Mouse (Mus musculus): Measurements from ENCODE around the gene Dbil5. TPM values are rescaled to one million over a fixed set of nuclear protein-coding genes. Genes with fewer than 3 reads are reported as not detected.

Dbil5 gene
- polyA plus RNA-seq, 1 experiment from 2014 or later = 0.74 TPM

DNA sequence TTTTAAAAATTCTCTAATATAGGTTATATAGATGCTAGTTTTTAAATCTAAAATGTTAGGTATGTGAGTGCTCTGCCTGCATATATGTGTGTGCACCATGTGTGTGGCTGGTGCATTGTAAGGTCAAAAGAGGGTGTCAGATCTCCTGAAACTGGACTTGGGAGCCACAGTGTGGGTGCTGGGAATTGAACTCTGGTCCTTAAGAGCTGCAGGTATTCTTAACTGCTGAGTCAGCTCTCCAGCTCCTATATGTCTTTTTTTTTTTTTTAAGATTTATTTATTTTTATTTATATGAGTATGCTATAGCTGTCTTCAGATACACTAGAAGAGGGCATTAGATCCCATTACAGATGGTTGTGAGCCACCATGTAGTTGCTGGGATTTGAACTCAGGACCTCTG is 29.0 kb downstream of the Dbil5 start:
- no peaks in the 10 kb centered on the region for H3K27me3 ChIP-seq (replicated peaks; ENCODE audit: control insufficient read depth, insufficient read depth, low read length)
- peaks cover 8% of the 10 kb centered on the region for H3K4me1 ChIP-seq (replicated peaks; ENCODE audit: control insufficient read depth, insufficient read depth, low read length)
- peaks cover 16% of the 10 kb centered on the region for H3K36me3 ChIP-seq (ENCODE audit: control insufficient read depth, insufficient read depth, low read length)
- no peak overlapping the region for H3K9ac ChIP-seq (ENCODE audit: low read depth, low read length)
- no peaks in the 10 kb centered on the region for H3K9me3 ChIP-seq (ENCODE audit: control insufficient read depth, low read length)
- DNase-seq (ENCODE audit: low spot score) = no peak
- no peak for ATAC-seq (replicated peaks; ENCODE audit: low FRiP score)
- H3K4me2 ChIP-seq = no peak overlapping the region
- H3K27ac ChIP-seq (ENCODE audit: low read depth, low read length) = no peak overlapping the region
- H3K4me3 ChIP-seq (ENCODE audit: low read depth, low read length) = no peak overlapping the region

DNA sequence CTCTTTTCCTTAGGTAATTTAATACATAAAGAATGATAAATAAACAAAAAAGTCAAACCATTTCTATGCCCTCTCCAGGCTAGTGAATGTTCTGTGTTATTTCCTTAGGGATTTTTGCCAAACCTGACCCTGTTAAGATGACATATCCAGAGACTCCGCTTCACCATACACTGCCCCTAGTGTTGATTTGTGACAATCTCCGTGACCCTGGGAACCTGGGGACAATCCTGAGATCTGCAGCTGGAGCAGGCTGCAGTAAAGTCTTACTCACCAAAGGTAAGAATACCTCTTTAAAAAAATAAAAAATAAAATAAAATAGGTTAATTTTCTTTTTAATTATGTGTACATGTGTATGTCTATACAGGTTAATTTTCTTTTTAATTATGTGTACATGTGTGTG is 29.8 kb downstream of the Dbil5 start:
- Histone ChIP-seq H3K9me3 (ENCODE audit: control insufficient read depth, low read length) (no peaks in the 10 kb centered on the region), H3K4me3 (ENCODE audit: low read depth, low read length) (no peak overlapping the region), H3K4me1 (replicated peaks; ENCODE audit: control insufficient read depth, insufficient read depth, low read length) (peaks cover 8% of the 10 kb centered on the region), H3K27ac (ENCODE audit: low read depth, low read length) (no peak overlapping the region), H3K27me3 (replicated peaks; ENCODE audit: control insufficient read depth, insufficient read depth, low read length) (no peaks in the 10 kb centered on the region), H3K36me3 (ENCODE audit: control insufficient read depth, insufficient read depth, low read length) (peaks cover 16% of the 10 kb centered on the region), H3K9ac (ENCODE audit: low read depth, low read length) (no peak overlapping the region), H3K4me2 (no peak overlapping the region)
- ATAC-seq (replicated peaks; ENCODE audit: low FRiP score) (no peak), DNase-seq (ENCODE audit: low spot score) (no peak)
- WGBS = 70% methylated on average over 2 of the region's 2 CpGs

DNA sequence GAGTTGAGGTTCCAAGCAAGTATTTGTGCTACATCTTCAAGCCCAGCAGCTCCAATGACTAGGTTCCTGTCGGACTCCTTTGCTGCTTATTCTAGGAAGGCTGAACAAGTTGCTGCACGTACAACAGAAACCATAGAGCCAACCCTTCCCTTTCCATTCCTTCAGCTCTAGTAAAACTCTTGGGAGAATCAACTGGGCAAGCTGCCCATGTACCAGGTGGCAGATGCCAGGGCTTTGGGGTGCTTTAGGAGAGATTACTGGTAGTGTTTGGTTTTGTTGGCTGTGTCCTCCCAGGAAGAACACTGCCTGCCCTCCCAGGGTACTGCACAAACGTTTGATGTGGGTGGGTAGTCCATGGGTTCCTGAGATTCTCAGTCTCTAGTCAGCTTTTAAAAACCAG is 34.6 kb downstream of the Dbil5 start:
- no peak overlapping the region for H3K4me3 ChIP-seq (ENCODE audit: low read depth, low read length)
- H3K9ac ChIP-seq (ENCODE audit: low read depth, low read length) = no peak overlapping the region
- no peak overlapping the region for H3K27ac ChIP-seq (ENCODE audit: low read depth, low read length)
- 50% methylated on average over 3 of the region's 3 CpGs for WGBS
- H3K36me3 ChIP-seq (ENCODE audit: control insufficient read depth, insufficient read depth, low read length) = peaks cover 16% of the 10 kb centered on the region
- no peaks in the 10 kb centered on the region for H3K9me3 ChIP-seq (ENCODE audit: control insufficient read depth, low read length)
- DNase-seq (ENCODE audit: low spot score) (no peak), ATAC-seq (replicated peaks; ENCODE audit: low FRiP score) (no peak)
- no peaks in the 10 kb centered on the region for H3K27me3 ChIP-seq (replicated peaks; ENCODE audit: control insufficient read depth, insufficient read depth, low read length)
- H3K4me1 ChIP-seq (replicated peaks; ENCODE audit: control insufficient read depth, insufficient read depth, low read length) = no peaks in the 10 kb centered on the region
- no peak overlapping the region for H3K4me2 ChIP-seq

DNA sequence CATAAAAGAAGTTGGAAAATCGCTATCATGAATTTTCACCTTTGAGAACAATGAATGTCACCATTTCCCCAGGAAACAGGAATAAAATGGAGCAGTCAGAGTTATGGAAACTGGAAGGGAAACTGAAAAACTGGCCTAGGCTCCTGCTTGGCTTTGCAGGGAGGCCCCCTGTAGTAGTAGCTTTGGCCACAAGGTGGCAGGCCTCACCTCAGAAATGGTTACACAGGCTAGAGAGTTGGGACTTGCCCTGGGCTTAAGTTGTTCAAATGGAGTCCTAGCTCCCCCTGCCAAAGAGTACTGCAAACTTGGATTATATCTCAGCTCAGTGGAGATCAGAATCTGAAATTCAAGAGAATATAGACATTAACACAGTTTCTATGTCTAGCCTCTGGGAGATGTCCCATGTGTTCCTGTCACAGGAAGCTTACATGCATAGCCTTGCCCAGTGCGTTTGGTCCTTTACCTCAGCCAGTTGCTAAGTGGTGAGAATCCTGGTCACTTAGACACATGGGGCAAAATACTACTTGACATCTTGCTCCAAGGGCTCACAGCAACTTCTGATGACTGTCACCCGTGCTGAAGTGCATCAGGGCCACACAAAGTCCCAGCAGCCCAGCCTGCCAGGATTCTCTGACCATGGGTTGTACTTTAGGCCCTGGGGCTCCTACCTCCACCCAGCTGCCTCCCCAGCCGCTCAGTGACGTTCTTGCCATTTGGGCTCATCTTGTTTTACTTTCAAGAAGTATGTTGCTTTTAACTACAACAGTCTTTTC is 35.9 kb downstream of the Dbil5 start:
- Histone ChIP-seq H3K4me3 (ENCODE audit: low read depth, low read length) (no peak overlapping the region), H3K4me1 (replicated peaks; ENCODE audit: control insufficient read depth, insufficient read depth, low read length) (no peaks in the 10 kb centered on the region), H3K36me3 (ENCODE audit: control insufficient read depth, insufficient read depth, low read length) (peaks cover 16% of the 10 kb centered on the region), H3K27ac (ENCODE audit: low read depth, low read length) (no peak overlapping the region), H3K9me3 (ENCODE audit: control insufficient read depth, low read length) (no peaks in the 10 kb centered on the region), H3K9ac (ENCODE audit: low read depth, low read length) (no peak overlapping the region), H3K4me2 (no peak overlapping the region), H3K27me3 (replicated peaks; ENCODE audit: control insufficient read depth, insufficient read depth, low read length) (no peaks in the 10 kb centered on the region)
- 58% methylated on average over 5 of the region's 5 CpGs for WGBS
- peak; percentile 80 for ATAC-seq (replicated peaks; ENCODE audit: low FRiP score)
- peak; percentile 80 for DNase-seq (ENCODE audit: low spot score)

DNA sequence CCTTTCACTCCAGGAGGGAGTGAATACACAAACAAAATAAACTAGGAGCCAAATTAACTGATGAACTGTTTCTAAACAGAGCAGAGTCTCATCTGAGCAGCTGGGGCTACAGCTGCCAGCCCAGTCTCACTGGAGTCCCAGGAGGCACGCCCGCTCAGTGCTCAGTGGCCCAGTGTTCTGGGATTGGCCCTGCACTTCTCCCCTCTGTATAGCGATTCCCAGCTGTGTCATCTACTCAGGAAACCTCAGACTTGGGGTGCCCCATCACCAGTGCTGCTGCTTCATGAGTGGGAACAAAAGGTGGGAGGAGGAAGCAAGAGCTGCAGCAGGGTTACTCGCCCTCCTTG is 36.5 kb downstream of the Dbil5 start:
- Histone ChIP-seq H3K9ac (ENCODE audit: low read depth, low read length) (no peak overlapping the region), H3K4me1 (replicated peaks; ENCODE audit: control insufficient read depth, insufficient read depth, low read length) (no peaks in the 10 kb centered on the region), H3K4me3 (ENCODE audit: low read depth, low read length) (no peak overlapping the region), H3K4me2 (no peak overlapping the region), H3K9me3 (ENCODE audit: control insufficient read depth, low read length) (no peaks in the 10 kb centered on the region), H3K27ac (ENCODE audit: low read depth, low read length) (no peak overlapping the region), H3K36me3 (ENCODE audit: control insufficient read depth, insufficient read depth, low read length) (peaks cover 16% of the 10 kb centered on the region), H3K27me3 (replicated peaks; ENCODE audit: control insufficient read depth, insufficient read depth, low read length) (no peaks in the 10 kb centered on the region)
- DNase-seq (ENCODE audit: low spot score) = no peak
- ATAC-seq (replicated peaks; ENCODE audit: low FRiP score) = no peak
- WGBS = 89% methylated on average over 4 of the region's 4 CpGs

DNA sequence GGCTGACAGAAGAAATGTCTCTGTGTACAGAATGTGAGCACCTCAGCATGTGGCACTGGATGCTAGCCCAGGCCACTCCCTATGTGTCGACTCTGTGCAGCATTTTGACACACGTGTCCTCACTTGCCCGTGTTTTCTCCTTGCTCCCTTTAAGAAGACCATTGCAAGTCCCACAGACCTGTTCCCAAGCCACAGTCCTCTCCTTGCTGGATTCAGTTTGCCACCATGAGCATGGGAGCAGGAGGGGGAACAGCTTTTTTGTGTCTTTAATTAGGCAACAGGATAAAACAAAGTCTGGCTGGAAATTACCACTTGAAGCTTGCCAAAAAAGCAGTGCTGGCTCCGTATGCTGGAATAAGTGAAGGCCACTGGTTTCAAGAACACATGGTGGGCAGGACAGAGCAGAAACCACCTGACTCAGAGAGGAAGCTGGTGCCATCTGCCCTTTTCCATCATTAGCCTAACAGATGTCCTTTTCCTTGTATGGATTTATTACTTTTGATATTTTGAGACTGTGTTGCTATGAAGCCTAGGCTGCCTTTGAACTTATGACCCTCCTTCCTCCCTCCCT is 38.1 kb downstream of the Dbil5 start:
- H3K27ac ChIP-seq (ENCODE audit: low read depth, low read length) = no peak overlapping the region

DNA sequence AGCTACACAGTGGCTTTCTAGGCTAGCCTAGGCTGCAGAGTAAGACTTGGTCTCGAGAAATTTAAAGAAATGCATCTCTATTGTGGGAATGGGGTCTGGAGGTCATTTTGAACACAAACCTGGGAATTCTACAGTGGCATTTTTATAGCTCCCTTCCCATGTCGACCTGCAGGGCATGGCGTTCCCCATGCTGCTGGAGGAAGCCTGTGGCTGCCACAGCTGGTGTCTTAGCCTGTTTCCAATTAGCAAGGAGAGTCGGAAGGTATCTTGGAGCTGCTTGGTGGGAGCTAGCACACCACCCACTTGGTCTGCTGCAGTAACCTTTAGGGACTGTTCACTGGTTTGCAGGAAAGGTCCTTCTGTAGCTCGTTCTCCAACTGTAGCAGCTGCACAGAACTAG is 38.7 kb downstream of the Dbil5 start:
- Histone ChIP-seq H3K27me3 (replicated peaks; ENCODE audit: control insufficient read depth, insufficient read depth, low read length) (no peaks in the 10 kb centered on the region), H3K36me3 (ENCODE audit: control insufficient read depth, insufficient read depth, low read length) (peaks cover 1% of the 10 kb centered on the region), H3K9ac (ENCODE audit: low read depth, low read length) (no peak overlapping the region), H3K9me3 (ENCODE audit: control insufficient read depth, low read length) (no peaks in the 10 kb centered on the region), H3K4me2 (no peak overlapping the region), H3K4me3 (ENCODE audit: low read depth, low read length) (no peak overlapping the region), H3K27ac (ENCODE audit: low read depth, low read length) (no peak overlapping the region), H3K4me1 (replicated peaks; ENCODE audit: control insufficient read depth, insufficient read depth, low read length) (no peaks in the 10 kb centered on the region)
- ATAC-seq (replicated peaks; ENCODE audit: low FRiP score) (no peak), DNase-seq (ENCODE audit: low spot score) (no peak)
- WGBS = 50% methylated on average over 5 of the region's 5 CpGs

More for the DNA sequence above, 38.1 kb downstream of the Dbil5 start:
- Histone ChIP-seq H3K9me3 (ENCODE audit: control insufficient read depth, low read length) (no peaks in the 10 kb centered on the region), H3K36me3 (ENCODE audit: control insufficient read depth, insufficient read depth, low read length) (peaks cover 5% of the 10 kb centered on the region), H3K9ac (ENCODE audit: low read depth, low read length) (no peak overlapping the region), H3K27me3 (replicated peaks; ENCODE audit: control insufficient read depth, insufficient read depth, low read length) (no peaks in the 10 kb centered on the region), H3K4me3 (ENCODE audit: low read depth, low read length) (no peak overlapping the region), H3K4me2 (no peak overlapping the region), H3K4me1 (replicated peaks; ENCODE audit: control insufficient read depth, insufficient read depth, low read length) (no peaks in the 10 kb centered on the region)
- ATAC-seq (replicated peaks; ENCODE audit: low FRiP score) = no peak
- no peak for DNase-seq (ENCODE audit: low spot score)
- WGBS = 77% methylated on average over 4 of the region's 4 CpGs

DNA sequence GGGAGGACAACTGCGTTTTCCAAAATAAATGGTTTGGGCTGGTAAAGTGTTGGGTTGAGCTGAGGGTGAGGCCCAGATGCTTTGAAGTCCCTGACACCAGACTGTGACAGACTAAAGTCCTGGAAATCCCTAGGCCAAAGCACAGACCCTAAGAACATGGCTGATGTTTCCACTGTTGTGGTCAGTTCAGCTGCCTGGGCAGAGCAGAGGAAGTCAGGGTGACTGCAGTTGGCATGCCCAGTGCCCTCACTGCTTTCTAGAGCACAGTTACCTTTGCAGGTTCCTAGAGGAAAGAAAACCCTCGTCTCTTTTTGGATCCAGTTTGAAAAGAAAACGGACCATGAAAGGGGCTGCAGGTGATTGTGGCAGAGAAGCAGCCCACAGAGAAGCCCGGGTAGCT is 40.0 kb downstream of the Dbil5 start:
- no peaks in the 10 kb centered on the region for H3K9me3 ChIP-seq (ENCODE audit: control insufficient read depth, low read length)
- H3K9ac ChIP-seq (ENCODE audit: low read depth, low read length) = no peak overlapping the region
- WGBS = 67% methylated on average over 4 of the region's 4 CpGs

DNA sequence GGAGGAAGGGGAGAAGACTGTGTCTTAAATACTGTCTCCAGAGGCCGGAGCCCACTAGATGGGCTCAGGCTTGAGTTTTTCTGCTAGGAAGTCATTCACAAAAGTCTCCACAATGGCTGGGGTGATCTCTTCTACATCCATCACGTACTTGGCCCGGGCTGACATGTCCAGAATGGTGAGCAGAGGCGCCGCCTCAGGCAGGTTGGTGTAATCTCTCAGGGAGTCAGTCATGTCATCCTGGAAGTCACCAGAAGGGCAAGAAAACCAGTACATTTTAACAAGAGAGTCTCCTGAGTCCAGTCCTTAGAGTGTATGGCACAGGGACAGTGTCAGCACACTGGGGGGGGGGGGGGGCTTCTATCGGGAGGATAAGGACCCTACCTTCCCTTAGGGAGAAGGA is 41.1 kb downstream of the Dbil5 start:
- H3K36me3 ChIP-seq (ENCODE audit: control insufficient read depth, insufficient read depth, low read length) = no peaks in the 10 kb centered on the region
- H3K4me2 ChIP-seq = no peak overlapping the region
- H3K27me3 ChIP-seq (replicated peaks; ENCODE audit: control insufficient read depth, insufficient read depth, low read length) = no peaks in the 10 kb centered on the region
- ATAC-seq (replicated peaks; ENCODE audit: low FRiP score) (no peak), DNase-seq (ENCODE audit: low spot score) (no peak)
- no peaks in the 10 kb centered on the region for H3K9me3 ChIP-seq (ENCODE audit: control insufficient read depth, low read length)
- no peak overlapping the region for H3K9ac ChIP-seq (ENCODE audit: low read depth, low read length)
- H3K27ac ChIP-seq (ENCODE audit: low read depth, low read length) = no peak overlapping the region
- 70% methylated on average over 6 of the region's 6 CpGs for WGBS
- no peaks in the 10 kb centered on the region for H3K4me1 ChIP-seq (replicated peaks; ENCODE audit: control insufficient read depth, insufficient read depth, low read length)
- no peak overlapping the region for H3K4me3 ChIP-seq (ENCODE audit: low read depth, low read length)

More for the DNA sequence above, 40.0 kb downstream of the Dbil5 start:
- H3K27me3 ChIP-seq (replicated peaks; ENCODE audit: control insufficient read depth, insufficient read depth, low read length) = no peaks in the 10 kb centered on the region
- H3K4me3 ChIP-seq (ENCODE audit: low read depth, low read length) = no peak overlapping the region
- no peak for DNase-seq (ENCODE audit: low spot score)
- no peaks in the 10 kb centered on the region for H3K4me1 ChIP-seq (replicated peaks; ENCODE audit: control insufficient read depth, insufficient read depth, low read length)
- no peak overlapping the region for H3K4me2 ChIP-seq
- no peaks in the 10 kb centered on the region for H3K36me3 ChIP-seq (ENCODE audit: control insufficient read depth, insufficient read depth, low read length)
- no peak for ATAC-seq (replicated peaks; ENCODE audit: low FRiP score)
- no peak overlapping the region for H3K27ac ChIP-seq (ENCODE audit: low read depth, low read length)

Data from liver, embryonic 11.5 days (tissue).